In the genomic region with DNA sequence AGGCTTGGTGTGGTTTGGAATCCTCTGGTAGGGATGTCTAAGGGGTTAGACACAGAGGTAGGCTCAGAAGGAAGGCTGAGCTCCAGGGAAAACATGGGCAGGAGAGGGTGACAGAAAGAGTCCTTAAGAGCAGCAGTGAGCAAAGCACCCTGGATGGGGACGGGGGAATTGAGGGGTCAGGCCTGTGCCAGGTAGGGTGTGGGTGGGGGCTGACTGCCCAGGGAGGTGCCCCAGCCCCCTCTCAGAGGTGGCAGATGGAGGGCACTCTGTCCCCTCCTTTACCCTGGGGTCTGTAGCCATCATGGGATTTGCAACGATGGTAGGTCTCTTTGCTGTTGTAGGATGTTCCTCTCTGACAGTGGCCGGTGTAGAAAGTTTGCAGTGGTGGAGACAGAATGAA, we compare ENCODE assay signal across 22 mouse cellular contexts.
A peak's percentile ranks its signal among the peaks of the same experiment; 100 is the strongest.
DNase-seq lines count a peak whose midpoint lies in the region; ATAC-seq lines count a peak whose summit lies in the region.
"Had no signal": no experiment of that assay in that cellular context is flagged by ENCODE, and none has a peak within 500 bp of the region (broad histone marks: within the 10 kb centered on the region; RNA-seq: fewer than 3 reads in every experiment).

No protein-coding gene starts in this region.

- H3K9ac ChIP-seq in heart, embryonic 11.5 days (ENCODE audit: low read depth, low read length) = no peak overlapping the region
- no peak overlapping the region for H3K9ac ChIP-seq in kidney, embryonic 16.5 days (replicated peaks; ENCODE audit: low read length)
- H3K9ac ChIP-seq: embryonic facial prominence, embryonic 13.5 days; embryonic facial prominence, embryonic 15.5 days; forebrain, embryonic 12.5 days had no signal

- peaks cover 8% of the 10 kb centered on the region; the same call in 1 of the 2 replicates for H3K4me1 ChIP-seq in heart, embryonic 11.5 days (ENCODE audit: control insufficient read depth, insufficient read depth, low read length)
- no peaks in the 10 kb centered on the region for H3K4me1 ChIP-seq in kidney, embryonic 16.5 days (ENCODE audit: insufficient read depth, low read length)
- H3K4me1 ChIP-seq: embryonic facial prominence, embryonic 15.5 days; forebrain, embryonic 12.5 days had no signal

- H3K36me3 ChIP-seq in heart, embryonic 11.5 days (ENCODE audit: control insufficient read depth, insufficient read depth, low read length) = no peaks in the 10 kb centered on the region
- no peaks in the 10 kb centered on the region; the same call in 1 of the 2 replicates for H3K36me3 ChIP-seq in kidney, embryonic 16.5 days (ENCODE audit: insufficient read depth, low read length)
- H3K36me3 ChIP-seq: embryonic facial prominence, embryonic 13.5 days; embryonic facial prominence, embryonic 15.5 days; forebrain, embryonic 10.5 days; forebrain, embryonic 12.5 days had no signal

- WGBS in heart, embryonic 11.5 days (ENCODE audit: insufficient replicate concordance) = 83% methylated on average over 3 of the region's 3 CpGs
- 86% methylated on average over 3 of the region's 3 CpGs for WGBS in kidney, embryonic 16.5 days

- intact Hi-C loops in heart, postnatal 10 days (cut with DNase I) = no loop called here

- 0 out of 2 replicates have a peak, but pooled peaks have one; percentile 18 for ATAC-seq in heart, embryonic 11.5 days (replicated peaks; ENCODE audit: insufficient number of reproducible peaks, low FRiP score, low TSS enrichment)
- ATAC-seq in kidney, embryonic 16.5 days (ENCODE audit: low FRiP score, low TSS enrichment) = 0 out of 2 replicates have a peak, but pooled peaks have one; percentile 26
- ATAC-seq: forebrain, embryonic 14.5 days had no signal

- H3K9me3 ChIP-seq in heart, embryonic 11.5 days (replicated peaks; ENCODE audit: control insufficient read depth, low read length) = no peaks in the 10 kb centered on the region
- no peaks in the 10 kb centered on the region for H3K9me3 ChIP-seq in kidney, embryonic 16.5 days (ENCODE audit: low read length)
- H3K9me3 ChIP-seq: embryonic facial prominence, embryonic 13.5 days; embryonic facial prominence, embryonic 15.5 days; forebrain, embryonic 10.5 days; forebrain, embryonic 12.5 days had no signal

- peak; percentile 91 for DNase-seq in heart, adult 11 months
- no peak for DNase-seq in heart, postnatal 10 days
- DNase-seq in heart, postnatal 4 days = no peak
- no peak for DNase-seq in kidney, adult 18-20 months
- DNase-seq: adrenal gland, adult 2 months; adrenal gland, postnatal 10 days; adrenal gland, postnatal 25 days; cerebellum, adult 11 months; cerebellum, adult 18-20 months; cerebellum, adult 8-10 months; cerebellum, adult 9-11 months; cerebellum, postnatal 14 days; cerebellum, postnatal 36 days; embryo, embryonic 11 days had no signal

- H3K27me3 ChIP-seq in heart, embryonic 11.5 days (ENCODE audit: control insufficient read depth, insufficient read depth, low read length) = peaks cover 5% of the 10 kb centered on the region
- H3K27me3 ChIP-seq in kidney, embryonic 16.5 days (ENCODE audit: insufficient read depth, low read length) = no peaks in the 10 kb centered on the region
- H3K27me3 ChIP-seq: embryonic facial prominence, embryonic 13.5 days; embryonic facial prominence, embryonic 15.5 days; forebrain, embryonic 12.5 days had no signal

- H3K4me3 ChIP-seq in heart, embryonic 11.5 days (ENCODE audit: low read depth, low read length) = no peak overlapping the region
- H3K4me3 ChIP-seq in kidney, embryonic 16.5 days (ENCODE audit: low read length) = no peak overlapping the region
- H3K4me3 ChIP-seq: embryonic facial prominence, embryonic 13.5 days; embryonic facial prominence, embryonic 15.5 days; erythroblast, embryonic 14.5 days; forebrain, embryonic 10.5 days; forebrain, embryonic 12.5 days had no signal

- no peak overlapping the region for H3K27ac ChIP-seq in heart, embryonic 11.5 days (ENCODE audit: low read depth, low read length)
- H3K27ac ChIP-seq in kidney, embryonic 16.5 days (ENCODE audit: low read length) = no peak overlapping the region
- H3K27ac ChIP-seq: embryonic facial prominence, embryonic 13.5 days; embryonic facial prominence, embryonic 15.5 days; forebrain, embryonic 10.5 days; forebrain, embryonic 12.5 days had no signal

- H3K4me2 ChIP-seq in heart, embryonic 11.5 days = no peak overlapping the region
- H3K4me2 ChIP-seq in kidney, embryonic 16.5 days (replicated peaks; ENCODE audit: low read depth, low read length) = no peak overlapping the region
- H3K4me2 ChIP-seq: embryonic facial prominence, embryonic 13.5 days; embryonic facial prominence, embryonic 15.5 days; forebrain, embryonic 12.5 days had no signal
